Mouse (Mus musculus): ENCODE data around the gene Calb2. TPM values are rescaled to one million over a fixed set of nuclear protein-coding genes. Genes with fewer than 3 reads are reported as not detected.

Gene Calb2
- polyA plus RNA-seq, 1 experiment: 4.2 TPM

- TF ChIP-seq CTCF (IDR thresholded peaks at IDR 0.05; ENCODE audit: control insufficient read depth, insufficient read depth, low read length): no peak
- no peak for TF ChIP-seq POLR2A (IDR thresholded peaks at IDR 0.05; ENCODE audit: borderline replicate concordance, control insufficient read depth, low read depth, low read length)
- H3K27ac ChIP-seq (ENCODE audit: control insufficient read depth, insufficient read depth, low read depth, low read length, poor library complexity): no peak overlapping the region
- no peak overlapping the region for H3K4me3 ChIP-seq (replicated peaks; ENCODE audit: control insufficient read depth, low read depth, low read length)
- 69% methylated on average over 4 of the region's 4 CpGs for WGBS
- no peaks in the 10 kb centered on the region; the same call in 1 of the 2 replicates for H3K4me1 ChIP-seq (ENCODE audit: control insufficient read depth, insufficient read depth, low read length)
Observed at GRCm38 (mm10) chr8:110185538-110185937, 17.5 kb upstream of the Calb2 start.

GRCm38 (mm10) chr8:110183748-110184147, 15.7 kb upstream of the Calb2 start:
- no peaks in the 10 kb centered on the region; the same call in 1 of the 2 replicates for H3K4me1 ChIP-seq (ENCODE audit: control insufficient read depth, insufficient read depth, low read length)
- WGBS: 33% methylated on average over 11 of the region's 11 CpGs
- H3K27ac ChIP-seq (ENCODE audit: control insufficient read depth, insufficient read depth, low read depth, low read length, poor library complexity): no peak overlapping the region
- no peak overlapping the region for H3K4me3 ChIP-seq (replicated peaks; ENCODE audit: control insufficient read depth, low read depth, low read length)
- TF ChIP-seq POLR2A (IDR thresholded peaks at IDR 0.05; ENCODE audit: borderline replicate concordance, control insufficient read depth, low read depth, low read length) (no peak), CTCF (IDR thresholded peaks at IDR 0.05; ENCODE audit: control insufficient read depth, insufficient read depth, low read length) (no peak)

- WGBS: 84% methylated on average over 11 of the region's 11 CpGs
- H3K27ac ChIP-seq (ENCODE audit: control insufficient read depth, insufficient read depth, low read depth, low read length, poor library complexity): no peak overlapping the region
- TF ChIP-seq POLR2A (IDR thresholded peaks at IDR 0.05; ENCODE audit: borderline replicate concordance, control insufficient read depth, low read depth, low read length): no peak
- TF ChIP-seq CTCF (IDR thresholded peaks at IDR 0.05; ENCODE audit: control insufficient read depth, insufficient read depth, low read length): no peak
- no peak overlapping the region for H3K4me3 ChIP-seq (replicated peaks; ENCODE audit: control insufficient read depth, low read depth, low read length)
- H3K4me1 ChIP-seq (ENCODE audit: control insufficient read depth, insufficient read depth, low read length): no peaks in the 10 kb centered on the region
Observed at GRCm38 (mm10) chr8:110182735-110183367, 14.8 kb upstream of the Calb2 start.

GRCm38 (mm10) chr8:110177359-110178155, 9.5 kb upstream of the Calb2 start:
- no peak overlapping the region for H3K27ac ChIP-seq (ENCODE audit: control insufficient read depth, insufficient read depth, low read depth, low read length, poor library complexity)
- no peak for TF ChIP-seq CTCF (IDR thresholded peaks at IDR 0.05; ENCODE audit: control insufficient read depth, insufficient read depth, low read length)
- no peak for TF ChIP-seq POLR2A (IDR thresholded peaks at IDR 0.05; ENCODE audit: borderline replicate concordance, control insufficient read depth, low read depth, low read length)
- H3K4me1 ChIP-seq (ENCODE audit: control insufficient read depth, insufficient read depth, low read length): no peaks in the 10 kb centered on the region
- no peak overlapping the region for H3K4me3 ChIP-seq (replicated peaks; ENCODE audit: control insufficient read depth, low read depth, low read length)
- 13% methylated on average over 22 of the region's 22 CpGs for WGBS

- Histone ChIP-seq H3K27ac (ENCODE audit: control insufficient read depth, insufficient read depth, low read depth, low read length, poor library complexity) (no peak overlapping the region), H3K4me3 (replicated peaks; ENCODE audit: control insufficient read depth, low read depth, low read length) (no peak overlapping the region), H3K4me1 (ENCODE audit: control insufficient read depth, insufficient read depth, low read length) (no peaks in the 10 kb centered on the region)
- TF ChIP-seq POLR2A (IDR thresholded peaks at IDR 0.05; ENCODE audit: borderline replicate concordance, control insufficient read depth, low read depth, low read length) (no peak), CTCF (IDR thresholded peaks at IDR 0.05; ENCODE audit: control insufficient read depth, insufficient read depth, low read length) (no peak)
- WGBS: 82% methylated on average over 4 of the region's 4 CpGs
Observed at GRCm38 (mm10) chr8:110174826-110175225, 6.8 kb upstream of the Calb2 start.

GRCm38 (mm10) chr8:110172161-110172560, 4.2 kb upstream of the Calb2 start:
- TF ChIP-seq CTCF (IDR thresholded peaks at IDR 0.05; ENCODE audit: control insufficient read depth, insufficient read depth, low read length): no peak
- Histone ChIP-seq H3K4me1 (ENCODE audit: control insufficient read depth, insufficient read depth, low read length) (no peaks in the 10 kb centered on the region), H3K27ac (ENCODE audit: control insufficient read depth, insufficient read depth, low read depth, low read length, poor library complexity) (no peak overlapping the region), H3K4me3 (replicated peaks; ENCODE audit: control insufficient read depth, low read depth, low read length) (no peak overlapping the region)
- 53% methylated on average over 6 of the region's 6 CpGs for WGBS

- Histone ChIP-seq H3K4me1 (ENCODE audit: control insufficient read depth, insufficient read depth, low read length) (no peaks in the 10 kb centered on the region; the same call in 1 of the 2 replicates), H3K27ac (ENCODE audit: control insufficient read depth, insufficient read depth, low read depth, low read length, poor library complexity) (no peak overlapping the region), H3K4me3 (replicated peaks; ENCODE audit: control insufficient read depth, low read depth, low read length) (no peak overlapping the region)
- 71% methylated on average over 8 of the region's 8 CpGs for WGBS
- TF ChIP-seq POLR2A (IDR thresholded peaks at IDR 0.05; ENCODE audit: borderline replicate concordance, control insufficient read depth, low read depth, low read length): no peak
- TF ChIP-seq CTCF (IDR thresholded peaks at IDR 0.05; ENCODE audit: control insufficient read depth, insufficient read depth, low read length): no peak
Observed at GRCm38 (mm10) chr8:110166270-110166669, 1.7 kb downstream of the Calb2 start.

GRCm38 (mm10) chr8:110162007-110162406, 6.0 kb downstream of the Calb2 start:
- TF ChIP-seq POLR2A (IDR thresholded peaks at IDR 0.05; ENCODE audit: borderline replicate concordance, control insufficient read depth, low read depth, low read length) (no peak), CTCF (IDR thresholded peaks at IDR 0.05; ENCODE audit: control insufficient read depth, insufficient read depth, low read length) (no peak)
- H3K4me3 ChIP-seq (replicated peaks; ENCODE audit: control insufficient read depth, low read depth, low read length): no peak overlapping the region
- H3K27ac ChIP-seq (ENCODE audit: control insufficient read depth, insufficient read depth, low read depth, low read length, poor library complexity): no peak overlapping the region
- 81% methylated on average over 6 of the region's 6 CpGs for WGBS
- H3K4me1 ChIP-seq (ENCODE audit: control insufficient read depth, insufficient read depth, low read length): no peaks in the 10 kb centered on the region; the same call in 1 of the 2 replicates
